ENCODE assay signal across 13 mouse cellular contexts in the genomic region with DNA sequence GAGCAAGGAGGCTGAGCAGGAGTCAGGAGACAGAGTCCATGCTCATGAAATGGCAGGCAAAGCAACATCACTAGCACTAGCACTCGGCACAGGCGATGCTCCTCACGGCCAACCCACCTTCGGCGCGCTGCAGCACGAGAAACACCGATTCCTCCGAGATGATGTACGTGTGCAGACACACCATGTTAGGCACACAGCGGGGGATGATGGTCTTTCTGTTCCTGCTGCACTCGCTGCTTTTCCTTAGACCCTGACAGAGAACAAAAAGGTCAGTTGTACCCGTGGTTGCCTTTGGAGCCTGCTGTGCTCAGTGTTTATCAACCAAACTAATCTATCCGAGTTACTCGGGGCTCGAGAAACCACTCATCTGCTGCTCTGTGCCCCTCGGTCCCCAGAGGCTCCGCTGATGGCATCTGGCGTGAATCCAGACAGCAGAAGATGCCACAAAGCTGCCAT.
DNase-seq lines count a peak whose midpoint lies in the region; ATAC-seq lines count a peak whose summit lies in the region.
"Had no signal": no experiment of that assay in that cellular context is flagged by ENCODE, and none has a peak within 500 bp of the region (broad histone marks: within the 10 kb centered on the region; RNA-seq: fewer than 3 reads in every experiment).

No protein-coding gene starts in this region.

- H3K4me1 ChIP-seq in forebrain, embryonic 12.5 days = peaks cover 10% of the 10 kb centered on the region
- H3K4me1 ChIP-seq in midbrain, embryonic 11.5 days (ENCODE audit: control insufficient read depth, insufficient read depth, low read length) = peaks cover 8% of the 10 kb centered on the region; the same call in 1 of the 2 replicates
- no peaks in the 10 kb centered on the region for H3K4me1 ChIP-seq in kidney, embryonic 16.5 days (ENCODE audit: insufficient read depth, low read length)
- H3K4me1 ChIP-seq: liver, embryonic 13.5 days had no signal

- H3K4me2 ChIP-seq in forebrain, embryonic 12.5 days = no peak overlapping the region
- H3K4me2 ChIP-seq in midbrain, embryonic 11.5 days = no peak overlapping the region
- H3K4me2 ChIP-seq in kidney, embryonic 16.5 days (replicated peaks; ENCODE audit: low read depth, low read length) = no peak overlapping the region
- H3K4me2 ChIP-seq: embryonic facial prominence, embryonic 13.5 days; liver, embryonic 13.5 days had no signal

- H3K36me3 ChIP-seq in forebrain, embryonic 12.5 days (replicated peaks) = peaks cover 12% of the 10 kb centered on the region
- no peaks in the 10 kb centered on the region for H3K36me3 ChIP-seq in midbrain, embryonic 11.5 days (ENCODE audit: control insufficient read depth, insufficient read depth, low read length)
- no peaks in the 10 kb centered on the region for H3K36me3 ChIP-seq in kidney, embryonic 16.5 days (ENCODE audit: insufficient read depth, low read length)
- H3K36me3 ChIP-seq: liver, embryonic 13.5 days had no signal

- no peaks in the 10 kb centered on the region for H3K9me3 ChIP-seq in forebrain, embryonic 12.5 days
- no peaks in the 10 kb centered on the region for H3K9me3 ChIP-seq in midbrain, embryonic 11.5 days (ENCODE audit: control insufficient read depth, low read length)
- H3K9me3 ChIP-seq in kidney, embryonic 16.5 days (ENCODE audit: low read length) = no peaks in the 10 kb centered on the region
- H3K9me3 ChIP-seq: embryonic facial prominence, embryonic 13.5 days; liver, embryonic 13.5 days had no signal

- peak; percentile 44 to 45 for DNase-seq in right cerebral cortex, adult 2 months (ENCODE audit: low spot score in 2 of 2)
- no peak for DNase-seq in right cerebral cortex, postnatal 10 days (ENCODE audit: low spot score in 2 of 2)
- DNase-seq in midbrain, embryonic 11.5 days (ENCODE audit: low spot score, missing footprints) = peak; percentile 89
- DNase-seq in cerebellum, adult 11-12 months = no peak
- no peak for DNase-seq in adrenal gland, postnatal 25 days
- DNase-seq: adrenal gland, postnatal 14 days; gastrocnemius, postnatal 25 days; liver, embryonic 13.5 days; thymus, postnatal 36 days had no signal

- no peak overlapping the region for H3K4me3 ChIP-seq in forebrain, embryonic 12.5 days (replicated peaks)
- H3K4me3 ChIP-seq in midbrain, embryonic 11.5 days (ENCODE audit: low read depth, low read length) = no peak overlapping the region
- no peak overlapping the region for H3K4me3 ChIP-seq in kidney, embryonic 16.5 days (ENCODE audit: low read length)
- H3K4me3 ChIP-seq: embryonic facial prominence, embryonic 13.5 days; liver, embryonic 13.5 days had no signal

- 0 out of 2 replicates have a peak, but pooled peaks have one; percentile 46 for ATAC-seq in forebrain, embryonic 12.5 days (ENCODE audit: low FRiP score)
- ATAC-seq in midbrain, embryonic 11.5 days (ENCODE audit: low FRiP score) = 0 out of 2 replicates have a peak, but pooled peaks have one; percentile 22
- no peak for ATAC-seq in kidney, embryonic 16.5 days (ENCODE audit: low FRiP score, low TSS enrichment)
- no peak for ATAC-seq in erythroid progenitor cell, adult 5-6 weeks (replicated peaks; ENCODE audit: low FRiP score, poor library complexity, severe bottlenecking)

- H3K27me3 ChIP-seq in forebrain, embryonic 12.5 days = no peaks in the 10 kb centered on the region
- H3K27me3 ChIP-seq in midbrain, embryonic 11.5 days (ENCODE audit: control insufficient read depth, insufficient read depth, low read length) = no peaks in the 10 kb centered on the region
- H3K27me3 ChIP-seq in kidney, embryonic 16.5 days (ENCODE audit: insufficient read depth, low read length) = no peaks in the 10 kb centered on the region
- H3K27me3 ChIP-seq: embryonic facial prominence, embryonic 13.5 days; liver, embryonic 13.5 days had no signal

- WGBS in forebrain, embryonic 12.5 days = 34% methylated on average over 19 of the region's 19 CpGs
- 39% methylated on average over 19 of the region's 19 CpGs for WGBS in midbrain, embryonic 11.5 days
- WGBS in kidney, embryonic 16.5 days = 55% methylated on average over 19 of the region's 19 CpGs

- H3K27ac ChIP-seq in forebrain, embryonic 12.5 days = no peak overlapping the region
- no peak overlapping the region for H3K27ac ChIP-seq in midbrain, embryonic 11.5 days (ENCODE audit: low read depth, low read length)
- no peak overlapping the region for H3K27ac ChIP-seq in kidney, embryonic 16.5 days (ENCODE audit: low read length)
- H3K27ac ChIP-seq: embryonic facial prominence, embryonic 13.5 days; liver, embryonic 13.5 days had no signal

- no peak overlapping the region for H3K9ac ChIP-seq in forebrain, embryonic 12.5 days
- H3K9ac ChIP-seq in midbrain, embryonic 11.5 days (ENCODE audit: low read length) = no peak overlapping the region
- H3K9ac ChIP-seq in kidney, embryonic 16.5 days (replicated peaks; ENCODE audit: low read length) = no peak overlapping the region
- H3K9ac ChIP-seq: embryonic facial prominence, embryonic 13.5 days; liver, embryonic 13.5 days had no signal

Comparison
In these comparisons a context has a peak if more than half of its experiments do, and no peak if none do; other contexts are left out.
1. DNase-seq: peak in right cerebral cortex, adult 2 months (2 of 2) and midbrain, embryonic 11.5 days (single experiment); none in right cerebral cortex, postnatal 10 days (0 of 2), cerebellum, adult 11-12 months (single experiment) and adrenal gland, postnatal 25 days (single experiment).
2. ATAC-seq: peak in forebrain, embryonic 12.5 days (single experiment) and midbrain, embryonic 11.5 days (single experiment); none in kidney, embryonic 16.5 days (single experiment) and erythroid progenitor cell, adult 5-6 weeks (single experiment).